Mouse (Mus musculus): ENCODE measurements around the gene Epha5. TPM values are rescaled to one million over a fixed set of nuclear protein-coding genes. Genes with fewer than 3 reads are reported as not detected.

The Epha5 gene
- polyA plus RNA-seq, 1 experiment from 2014 or later: 68.4 TPM

- Histone ChIP-seq H3K27ac (no peak overlapping the region), H3K9me3 (no peaks in the 10 kb centered on the region), H3K4me3 (replicated peaks) (no peak overlapping the region), H3K4me1 (no peaks in the 10 kb centered on the region), H3K36me3 (replicated peaks) (no peaks in the 10 kb centered on the region), H3K27me3 (no peaks in the 10 kb centered on the region), H3K9ac (no peak overlapping the region), H3K4me2 (no peak overlapping the region)
- 88% methylated on average over 2 of the region's 2 CpGs for WGBS
- no peak for ATAC-seq (ENCODE audit: low FRiP score)
These were observed 363.3 kb downstream of the Epha5 start for GRCm38 (mm10) chr5:84053880-84054279.

GRCm38 (mm10) chr5:84037250-84037963 lies 379.8 kb downstream of the Epha5 start:
- Histone ChIP-seq H3K4me1 (no peaks in the 10 kb centered on the region), H3K9me3 (no peaks in the 10 kb centered on the region), H3K27ac (no peak overlapping the region), H3K4me2 (no peak overlapping the region), H3K27me3 (no peaks in the 10 kb centered on the region), H3K4me3 (replicated peaks) (no peak overlapping the region), H3K36me3 (replicated peaks) (no peaks in the 10 kb centered on the region), H3K9ac (no peak overlapping the region)
- 85% methylated on average over 1 of the region's 1 CpGs for WGBS
- no peak for ATAC-seq (ENCODE audit: low FRiP score)

Measured in forebrain, embryonic 12.5 days (tissue).